Mouse (Mus musculus) cerebellum, postnatal 10 days (tissue): Measurements from ENCODE around the gene Rcor1.
"Not testable (repeated sequence)": the region's sequence is repeated elsewhere in the genome, so short reads cannot be mapped to it uniquely, and the experiment has no call there.

ENCODE experiments used
- DNase-seq, 2 experiments: peaks; one replicate each; pipeline ENCODE4 v3.0.0; 2021; ENCODE audit warnings: mixed read lengths in 2 of 2

Rcor1 gene

GRCm38 (mm10) chr12:111069299-111069698 lies 30.1 kb downstream of the Rcor1 start:
- DNase-seq = not testable (repeated sequence)

GRCm38 (mm10) chr12:111071009-111071408 lies 31.9 kb downstream of the Rcor1 start:
- no peak for DNase-seq

GRCm38 (mm10) chr12:111071477-111072152 lies 32.5 kb downstream of the Rcor1 start:
- DNase-seq = peak in 1 of 2 experiments; percentile 15

GRCm38 (mm10) chr12:111076385-111076965 lies 37.3 kb downstream of the Rcor1 start:
- DNase-seq = no peak

- no peak for DNase-seq
Measured at GRCm38 (mm10) chr12:111085579-111085978, 46.4 kb downstream of the Rcor1 start.

- DNase-seq = no peak
Measured at GRCm38 (mm10) chr12:111087066-111087465, 47.9 kb downstream of the Rcor1 start.

- DNase-seq = peak; percentile 83 to 89
Measured at GRCm38 (mm10) chr12:111088186-111088585, 49.0 kb downstream of the Rcor1 start.

- DNase-seq = no peak
Measured at GRCm38 (mm10) chr12:111088731-111089141, 49.6 kb downstream of the Rcor1 start.

- DNase-seq = peak in 1 of 2 experiments; percentile 24
Measured at GRCm38 (mm10) chr12:111089145-111089544, 50.0 kb downstream of the Rcor1 start.

GRCm38 (mm10) chr12:111090801-111091200 lies 51.6 kb downstream of the Rcor1 start:
- no peak for DNase-seq

GRCm38 (mm10) chr12:111091981-111092380 lies 52.8 kb downstream of the Rcor1 start:
- no peak for DNase-seq

GRCm38 (mm10) chr12:111094073-111094472 lies 54.9 kb downstream of the Rcor1 start:
- DNase-seq = no peak

- DNase-seq = no peak
Measured at GRCm38 (mm10) chr12:111095086-111095485, 55.9 kb downstream of the Rcor1 start.

- no peak for DNase-seq
Measured at GRCm38 (mm10) chr12:111096249-111096648, 57.1 kb downstream of the Rcor1 start.

GRCm38 (mm10) chr12:111097036-111097435 lies 57.9 kb downstream of the Rcor1 start:
- DNase-seq = no peak

- DNase-seq = no peak
Measured at GRCm38 (mm10) chr12:111111176-111111575, 72.0 kb downstream of the Rcor1 start.

GRCm38 (mm10) chr12:111114593-111114992 lies 75.4 kb downstream of the Rcor1 start:
- DNase-seq = no peak

- DNase-seq = peak in 1 of 2 experiments; percentile 23
Measured at GRCm38 (mm10) chr12:111119506-111120085, 80.4 kb downstream of the Rcor1 start.

- peak; percentile 70 to 74 for DNase-seq
Measured at GRCm38 (mm10) chr12:111120976-111121645, 82.0 kb downstream of the Rcor1 start.

- peak in 1 of 2 experiments; percentile 48 for DNase-seq
Measured at GRCm38 (mm10) chr12:111122332-111122852, 83.2 kb downstream of the Rcor1 start.

GRCm38 (mm10) chr12:111124601-111125260 lies 85.6 kb downstream of the Rcor1 start:
- no peak for DNase-seq

GRCm38 (mm10) chr12:111125666-111126065 lies 86.5 kb downstream of the Rcor1 start:
- peak; percentile 43 to 51 for DNase-seq

- peak; percentile 63 to 78 for DNase-seq
Measured at GRCm38 (mm10) chr12:111134169-111134568, 95.0 kb downstream of the Rcor1 start.
